Mouse (Mus musculus): ENCODE data around the gene Utp20. TPM values are rescaled to one million over a fixed set of nuclear protein-coding genes. Genes with fewer than 3 reads are reported as not detected.

Gene Utp20
- polyA plus RNA-seq, 1 experiment from 2014 or later = 4.7 TPM

DNA sequence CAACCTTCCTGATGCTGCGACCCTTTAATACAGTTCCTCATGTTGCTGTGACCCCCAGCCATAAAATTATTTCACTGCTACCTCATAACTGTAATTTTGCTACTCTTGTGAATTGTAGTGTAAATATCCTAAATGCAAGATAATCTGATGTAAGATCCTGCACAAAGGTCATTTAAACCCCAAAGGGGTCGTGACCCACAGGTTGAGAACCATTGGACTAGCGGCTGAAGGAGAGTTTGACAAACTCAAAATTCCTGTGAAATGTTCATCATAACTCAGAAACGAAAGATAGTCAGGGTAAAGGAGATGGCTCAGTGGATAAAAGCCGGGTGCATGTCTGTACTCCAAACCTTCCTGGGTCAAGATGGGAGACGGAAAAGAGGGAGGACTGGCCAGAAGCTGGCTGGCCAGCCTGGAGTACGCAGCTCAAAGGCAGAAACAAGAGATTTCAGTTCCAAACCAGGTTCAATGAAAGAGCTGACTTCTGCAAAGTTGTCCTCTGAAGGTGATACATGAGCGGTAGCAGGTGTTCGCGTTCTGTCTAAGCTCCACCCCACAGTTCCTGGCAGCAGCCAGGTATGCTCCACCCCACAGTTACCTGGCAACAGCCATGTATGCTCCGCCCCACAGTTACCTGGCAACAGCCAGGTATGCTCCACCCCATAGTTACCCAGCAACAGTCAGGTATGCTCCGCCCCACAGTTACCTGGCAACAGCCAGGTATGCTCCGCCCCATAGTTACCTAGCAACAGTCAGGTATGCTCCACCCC is 109.4 kb downstream of the Utp20 start:
- H3K36me3 ChIP-seq (ENCODE audit: control insufficient read depth, insufficient read depth) = no peaks in the 10 kb centered on the region
- 49% methylated on average over 13 of the region's 13 CpGs for WGBS (ENCODE audit: insufficient replicate concordance)
- no peak overlapping the region for H3K9ac ChIP-seq (ENCODE audit: low read depth, low read length)
- H3K4me3 ChIP-seq (ENCODE audit: low read depth, low read length) = no peak overlapping the region
- H3K27me3 ChIP-seq (ENCODE audit: control insufficient read depth, insufficient read depth, low read depth, low read length) = no peaks in the 10 kb centered on the region
- H3K4me1 ChIP-seq (ENCODE audit: control insufficient read depth, low read depth, low read length) = no peaks in the 10 kb centered on the region
- H3K27ac ChIP-seq (ENCODE audit: low read length) = no peak overlapping the region
- no peak for ATAC-seq (ENCODE audit: low read depth)
- no peaks in the 10 kb centered on the region for H3K9me3 ChIP-seq (replicated peaks; ENCODE audit: control insufficient read depth, low read length)
- H3K4me2 ChIP-seq (ENCODE audit: low read depth, low read length) = no peak overlapping the region

DNA sequence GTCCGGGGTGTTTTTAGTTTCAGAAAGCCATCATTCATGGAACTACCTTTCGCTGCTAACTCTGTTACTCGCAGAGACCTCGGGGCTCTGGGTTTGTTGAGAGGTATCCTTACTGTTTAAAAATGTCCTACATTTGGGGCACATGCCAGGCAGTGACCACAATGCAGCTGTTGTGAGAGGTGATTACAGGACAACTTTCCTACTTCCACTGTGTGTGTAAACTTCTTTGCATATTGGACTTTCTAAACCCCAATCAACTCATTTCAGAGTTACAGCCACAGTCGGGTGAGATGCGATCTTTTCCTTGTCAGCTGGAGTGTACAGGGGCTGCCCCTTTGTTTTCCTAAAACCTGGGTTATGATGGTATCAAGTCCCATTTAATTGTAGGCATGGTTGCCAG is 111.0 kb downstream of the Utp20 start:
- no peak overlapping the region for H3K4me3 ChIP-seq (ENCODE audit: low read depth, low read length)
- H3K27me3 ChIP-seq (ENCODE audit: control insufficient read depth, insufficient read depth, low read depth, low read length) = no peaks in the 10 kb centered on the region
- ATAC-seq (ENCODE audit: low read depth) = no peak
- no peak overlapping the region for H3K27ac ChIP-seq (ENCODE audit: low read length)
- no peaks in the 10 kb centered on the region for H3K36me3 ChIP-seq (ENCODE audit: control insufficient read depth, insufficient read depth)
- WGBS (ENCODE audit: insufficient replicate concordance) = 65% methylated on average over 6 of the region's 6 CpGs
- no peaks in the 10 kb centered on the region for H3K4me1 ChIP-seq (ENCODE audit: control insufficient read depth, low read depth, low read length)
- no peak overlapping the region for H3K4me2 ChIP-seq (ENCODE audit: low read depth, low read length)
- no peaks in the 10 kb centered on the region for H3K9me3 ChIP-seq (replicated peaks; ENCODE audit: control insufficient read depth, low read length)
- H3K9ac ChIP-seq (ENCODE audit: low read depth, low read length) = no peak overlapping the region

DNA sequence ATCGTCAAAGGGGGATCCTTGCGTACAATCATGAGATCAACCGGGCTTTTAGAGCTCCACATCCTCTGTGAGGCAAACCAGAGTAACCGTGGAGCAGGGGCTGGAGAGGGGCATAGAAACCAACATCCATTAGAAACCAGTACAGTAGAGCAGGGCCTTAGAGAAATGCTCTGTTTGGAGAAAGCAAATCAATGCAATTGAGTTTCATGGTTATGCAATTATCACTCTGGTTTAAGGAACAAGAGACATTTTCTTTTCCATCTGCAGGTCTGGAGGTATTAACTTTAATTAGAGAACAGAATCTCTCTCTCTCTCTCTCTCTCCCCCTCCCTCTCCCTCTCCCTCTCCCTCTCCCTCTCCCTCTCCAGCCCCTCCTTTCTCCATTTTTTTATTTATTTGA is 111.9 kb downstream of the Utp20 start:
- ATAC-seq (ENCODE audit: low read depth) = no peak
- WGBS (ENCODE audit: insufficient replicate concordance) = 74% methylated on average over 4 of the region's 4 CpGs
- no peaks in the 10 kb centered on the region for H3K4me1 ChIP-seq (ENCODE audit: control insufficient read depth, low read depth, low read length)
- no peak overlapping the region for H3K4me3 ChIP-seq (ENCODE audit: low read depth, low read length)
- H3K27me3 ChIP-seq (ENCODE audit: control insufficient read depth, insufficient read depth, low read depth, low read length) = no peaks in the 10 kb centered on the region
- H3K27ac ChIP-seq (ENCODE audit: low read length) = no peak overlapping the region
- H3K4me2 ChIP-seq (ENCODE audit: low read depth, low read length) = no peak overlapping the region
- no peaks in the 10 kb centered on the region for H3K9me3 ChIP-seq (replicated peaks; ENCODE audit: control insufficient read depth, low read length)
- H3K9ac ChIP-seq (ENCODE audit: low read depth, low read length) = no peak overlapping the region
- H3K36me3 ChIP-seq (ENCODE audit: control insufficient read depth, insufficient read depth) = no peaks in the 10 kb centered on the region

DNA sequence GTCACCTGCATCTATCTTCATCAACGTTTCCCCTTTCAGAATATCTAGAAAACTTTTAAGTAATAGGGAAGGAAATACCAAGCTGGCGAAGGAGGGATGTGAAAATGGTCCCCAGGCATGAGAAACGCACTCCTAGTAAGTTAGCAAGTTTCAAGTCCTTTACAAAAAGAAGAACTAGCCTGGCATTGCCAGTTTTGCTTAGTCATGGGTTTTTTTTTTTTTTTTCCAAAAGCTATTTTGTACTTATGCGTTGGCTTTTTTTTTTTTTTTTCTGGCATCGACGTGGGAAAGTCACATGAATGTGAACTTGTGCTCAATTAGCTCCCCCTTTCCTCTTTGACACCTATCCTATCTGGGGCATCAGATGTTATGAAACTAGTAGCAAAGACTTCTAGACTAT is 114.2 kb downstream of the Utp20 start:
- Histone ChIP-seq H3K9ac (ENCODE audit: low read depth, low read length) (no peak overlapping the region), H3K4me1 (ENCODE audit: control insufficient read depth, low read depth, low read length) (no peaks in the 10 kb centered on the region), H3K27me3 (ENCODE audit: control insufficient read depth, insufficient read depth, low read depth, low read length) (no peaks in the 10 kb centered on the region), H3K4me2 (ENCODE audit: low read depth, low read length) (no peak overlapping the region), H3K4me3 (ENCODE audit: low read depth, low read length) (no peak overlapping the region), H3K9me3 (replicated peaks; ENCODE audit: control insufficient read depth, low read length) (no peaks in the 10 kb centered on the region), H3K27ac (ENCODE audit: low read length) (no peak overlapping the region), H3K36me3 (ENCODE audit: control insufficient read depth, insufficient read depth) (no peaks in the 10 kb centered on the region)
- no peak for ATAC-seq (ENCODE audit: low read depth)
- 16% methylated on average over 6 of the region's 6 CpGs for WGBS (ENCODE audit: insufficient replicate concordance)

DNA sequence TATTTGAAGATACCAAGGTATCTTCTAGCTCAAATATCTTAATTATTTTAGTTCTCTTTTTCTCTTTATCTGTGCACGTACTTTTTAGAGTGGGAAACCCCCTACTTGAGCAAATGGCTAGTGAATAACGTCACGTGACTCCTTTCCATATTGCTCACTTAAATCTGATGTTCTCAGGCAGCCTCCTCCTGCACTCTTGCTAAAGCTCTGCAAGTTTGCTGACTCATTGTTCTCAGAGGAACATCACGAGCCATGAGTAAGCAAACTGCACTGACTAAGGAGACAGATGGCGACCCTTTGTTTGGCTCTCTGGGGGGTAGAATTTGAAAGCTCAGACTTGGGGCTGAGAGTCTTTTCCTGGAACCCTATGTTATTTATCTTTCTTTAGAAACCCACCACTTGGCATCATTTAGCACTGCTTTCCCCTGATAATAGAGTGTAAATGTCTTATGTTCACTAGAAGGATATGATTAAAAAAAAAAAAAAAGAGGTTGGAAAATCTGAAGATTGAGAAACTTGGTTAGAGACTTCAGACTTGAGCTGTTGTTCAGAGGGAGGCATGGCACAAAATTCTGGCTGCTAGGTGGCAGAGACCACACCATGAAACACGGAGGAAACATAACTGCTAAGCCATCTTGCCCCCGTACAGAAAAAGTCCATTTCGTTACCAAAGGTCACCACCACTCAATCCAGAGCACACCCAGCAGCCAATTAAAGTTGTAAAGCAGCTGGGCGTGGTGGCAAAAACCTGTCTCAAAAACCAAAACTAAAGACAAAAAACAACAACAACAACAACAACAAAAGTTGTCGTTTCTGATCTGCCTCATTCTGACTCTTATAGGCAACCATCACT is 117.7 kb downstream of the Utp20 start:
- Histone ChIP-seq H3K4me3 (ENCODE audit: low read depth, low read length) (no peak overlapping the region), H3K27ac (ENCODE audit: low read length) (no peak overlapping the region), H3K4me2 (ENCODE audit: low read depth, low read length) (no peak overlapping the region), H3K27me3 (ENCODE audit: control insufficient read depth, insufficient read depth, low read depth, low read length) (no peaks in the 10 kb centered on the region), H3K4me1 (ENCODE audit: control insufficient read depth, low read depth, low read length) (no peaks in the 10 kb centered on the region), H3K36me3 (ENCODE audit: control insufficient read depth, insufficient read depth) (no peaks in the 10 kb centered on the region), H3K9ac (ENCODE audit: low read depth, low read length) (no peak overlapping the region), H3K9me3 (replicated peaks; ENCODE audit: control insufficient read depth, low read length) (no peaks in the 10 kb centered on the region)
- ATAC-seq (ENCODE audit: low read depth) = no peak
- 42% methylated on average over 10 of the region's 10 CpGs for WGBS (ENCODE audit: insufficient replicate concordance)

DNA sequence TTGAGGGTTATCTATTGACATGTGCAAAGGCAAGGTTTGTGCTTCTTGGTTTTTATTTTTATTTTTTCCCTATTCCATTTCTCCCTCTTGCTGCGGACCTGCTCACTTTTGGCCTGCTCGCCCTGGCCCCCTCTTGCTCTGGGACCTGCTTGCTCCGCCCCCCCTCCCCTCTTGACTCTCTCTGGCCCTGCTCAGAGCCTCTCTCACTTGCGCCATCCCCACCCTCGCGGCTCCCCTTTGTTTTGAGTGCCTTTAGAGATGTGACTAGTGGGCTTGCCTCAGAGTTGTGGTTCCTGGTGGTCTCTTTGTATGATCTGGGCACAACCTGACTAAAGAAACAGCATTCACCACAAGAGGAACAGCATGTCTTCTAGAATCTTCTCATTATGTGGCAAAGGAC is 125.7 kb downstream of the Utp20 start:
- H3K9ac ChIP-seq (ENCODE audit: low read depth, low read length) = no peak overlapping the region
- H3K27ac ChIP-seq (ENCODE audit: low read length) = no peak overlapping the region
- 63% methylated on average over 6 of the region's 6 CpGs for WGBS (ENCODE audit: insufficient replicate concordance)
- H3K4me3 ChIP-seq (ENCODE audit: low read depth, low read length) = no peak overlapping the region
- H3K36me3 ChIP-seq (ENCODE audit: control insufficient read depth, insufficient read depth) = no peaks in the 10 kb centered on the region
- no peak for ATAC-seq (ENCODE audit: low read depth)
- H3K4me2 ChIP-seq (ENCODE audit: low read depth, low read length) = no peak overlapping the region
- no peaks in the 10 kb centered on the region for H3K4me1 ChIP-seq (ENCODE audit: control insufficient read depth, low read depth, low read length)
- H3K9me3 ChIP-seq (replicated peaks; ENCODE audit: control insufficient read depth, low read length) = no peaks in the 10 kb centered on the region
- no peaks in the 10 kb centered on the region for H3K27me3 ChIP-seq (ENCODE audit: control insufficient read depth, insufficient read depth, low read depth, low read length)

Other genes starting within 250 kb of the Utp20 start
- gene Mybpc1, start 221.7 kb downstream of the Utp20 start, polyA plus RNA-seq (2015; fragmentation: Nextera tagmentation; extraction: Ambion mirVana) = 8.1 and 17.9 TPM in 2 replicates
- gene Spic, start 141.8 kb downstream of the Utp20 start, polyA plus RNA-seq (2015; fragmentation: Nextera tagmentation; extraction: Ambion mirVana) = 11.8 and 13.4 TPM in 2 replicates
- gene Arl1, start 95.9 kb downstream of the Utp20 start, polyA plus RNA-seq (2015; fragmentation: Nextera tagmentation; extraction: Ambion mirVana) = 56.4 and 63.9 TPM in 2 replicates
- 0.02 TPM in 1 of 2 replicates, not detected in the other for gene Slc5a8, start 59.2 kb upstream of the Utp20 start, polyA plus RNA-seq (2015; fragmentation: Nextera tagmentation; extraction: Ambion mirVana)